Mouse (Mus musculus) megakaryocyte-erythroid progenitor cell, adult 5-6 weeks (primary cell): ENCODE data around the gene Dok4. TPM values are rescaled to one million over a fixed set of nuclear protein-coding genes. Genes with fewer than 3 reads are reported as not detected.

Experiments
- ATAC-seq: replicated peaks from 2 replicates; pipeline ENCODE4 v1.8.0; 2016; ENCODE audit warnings: mild to moderate bottlenecking, inconsistent platforms; ENCODE audit not compliant: severe bottlenecking, poor library complexity, low FRiP score, low TSS enrichment
- total RNA-seq, 2 experiments: library from RNA; stranded (forward) in 1 of 2; stranded (reverse) in 1 of 2; fragments of 200-1000, 215-1000 nt in 1 of 2; fragments of >200 nt in 1 of 2; fragmentation: Nextera tagmentation in 1 of 2; gene quantifications; 2 replicates each; pipeline ENCODE4 v1.2.3; 2014 to 2017

Dok4 gene
- 1.2 TPM in 1 of 2 replicates, not detected in the other for total RNA-seq (2014; fragmentation: Nextera tagmentation)
- 1.6 TPM in 1 of 2 replicates, not detected in the other for total RNA-seq (2017)

- ATAC-seq: peak; percentile 68
Observed at GRCm38 (mm10) chr8:94876197-94876730, at the start of gene Dok4. Gene Dok4, minus strand, starts transcription at chr8:94876330.

- ATAC-seq: no peak
Observed at GRCm38 (mm10) chr8:94923405-94923804, 47.3 kb upstream of the Dok4 start, which contains the start of gene Adgrg5. Gene Adgrg5, plus strand, starts transcription at chr8:94923694.

GRCm38 (mm10) chr8:94922602-94923001, 46.5 kb upstream of the Dok4 start:
- peak; percentile 72 for ATAC-seq

DNA sequence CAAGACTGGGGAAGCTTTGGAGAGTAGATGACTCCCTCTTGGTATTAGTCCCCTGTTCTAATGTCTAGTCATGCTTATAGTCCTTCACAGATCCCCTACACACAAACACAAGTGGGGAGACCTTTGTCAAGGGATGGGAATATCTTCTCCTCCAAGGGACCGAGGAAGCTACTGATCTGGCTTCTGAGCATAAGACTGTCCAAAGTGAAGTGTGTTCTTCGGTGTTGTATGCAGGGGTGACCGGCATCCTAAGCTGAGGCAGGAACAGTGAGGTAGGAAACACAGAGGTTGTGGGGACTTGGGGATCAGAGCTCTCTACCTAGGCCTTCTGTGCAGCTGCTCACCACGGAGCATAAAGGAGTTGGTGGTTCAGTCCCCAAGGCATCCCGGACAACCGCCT, 46.0 kb upstream of the Dok4 start:
- ATAC-seq: no peak

DNA sequence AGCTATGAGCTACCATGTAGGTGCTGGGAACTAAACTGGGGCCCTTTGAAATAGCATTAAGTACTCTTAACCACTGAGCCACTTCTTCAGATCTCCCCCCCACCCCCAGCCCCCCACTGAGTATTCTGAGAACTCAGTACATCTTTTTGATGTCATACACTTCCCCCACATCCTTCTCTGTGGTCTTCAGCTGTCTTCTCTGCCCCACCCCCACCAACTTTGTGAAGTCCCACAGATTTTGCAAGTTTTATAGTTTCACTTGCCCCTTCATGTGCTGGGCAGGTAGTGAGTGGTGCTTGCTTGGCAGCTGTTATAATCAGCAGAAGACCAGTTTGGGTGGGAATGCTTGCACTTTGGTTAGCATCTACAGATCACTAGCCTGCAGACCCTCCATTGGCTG, 43.1 kb upstream of the Dok4 start:
- ATAC-seq: no peak

DNA sequence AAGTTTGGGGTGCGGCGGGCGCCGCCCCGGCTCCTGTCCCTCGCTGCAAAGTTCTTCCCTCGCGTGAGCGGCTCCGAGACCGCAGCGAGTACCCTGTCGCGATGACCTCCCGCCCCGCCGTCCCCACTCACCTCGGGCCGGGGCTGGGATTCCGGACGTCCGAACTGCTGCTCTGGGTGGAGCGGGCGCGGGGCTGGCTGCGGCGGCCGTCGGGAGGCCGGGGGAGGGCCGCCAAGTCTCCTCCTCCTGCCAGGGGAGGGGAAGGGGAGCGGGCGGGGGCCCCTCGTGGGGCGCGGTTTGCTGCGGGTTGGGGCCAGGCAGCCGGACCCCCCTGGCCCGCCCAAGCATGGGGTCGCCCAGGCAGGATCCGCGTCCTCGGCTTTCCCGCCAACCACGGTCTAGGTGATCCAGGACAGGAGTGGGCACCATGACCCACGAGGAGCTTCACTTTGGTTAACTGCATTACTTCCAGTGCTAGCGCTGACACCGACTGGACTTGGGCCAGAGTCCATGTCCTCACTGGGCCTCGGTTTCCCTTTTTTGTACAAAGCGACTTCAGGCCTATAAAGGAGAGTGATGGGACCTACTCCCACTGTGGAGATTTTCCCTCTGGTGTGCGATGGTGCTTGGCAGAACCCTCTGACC, 41.8 kb upstream of the Dok4 start, which contains the start of gene Ccdc102a:
Gene Ccdc102a, minus strand, starts transcription at position 248 of the 645 bp plus-strand sequence.
- ATAC-seq: no peak

DNA sequence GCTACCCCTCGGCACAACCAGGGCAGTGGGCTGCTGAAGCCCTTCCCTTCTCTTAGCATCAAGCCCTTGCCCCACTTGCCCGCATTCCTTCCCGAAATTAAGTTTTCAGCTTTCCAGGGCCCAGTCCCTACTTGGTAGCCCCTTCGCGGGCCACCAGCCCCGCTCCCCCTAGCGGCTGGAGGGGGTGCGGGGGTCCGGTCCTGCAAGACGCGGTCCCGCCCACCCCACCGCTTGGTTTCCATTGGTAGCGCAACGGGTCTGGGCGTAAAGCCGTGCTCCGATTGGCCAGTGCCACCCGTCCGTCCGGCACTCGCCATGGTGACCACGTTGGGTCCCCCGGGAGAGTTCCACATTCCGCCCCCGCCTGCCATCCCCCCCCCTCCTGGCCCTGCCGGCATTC, 41.2 kb upstream of the Dok4 start:
- peak; percentile 70 for ATAC-seq

GRCm38 (mm10) chr8:94916960-94917324, 40.8 kb upstream of the Dok4 start:
- no peak for ATAC-seq

DNA sequence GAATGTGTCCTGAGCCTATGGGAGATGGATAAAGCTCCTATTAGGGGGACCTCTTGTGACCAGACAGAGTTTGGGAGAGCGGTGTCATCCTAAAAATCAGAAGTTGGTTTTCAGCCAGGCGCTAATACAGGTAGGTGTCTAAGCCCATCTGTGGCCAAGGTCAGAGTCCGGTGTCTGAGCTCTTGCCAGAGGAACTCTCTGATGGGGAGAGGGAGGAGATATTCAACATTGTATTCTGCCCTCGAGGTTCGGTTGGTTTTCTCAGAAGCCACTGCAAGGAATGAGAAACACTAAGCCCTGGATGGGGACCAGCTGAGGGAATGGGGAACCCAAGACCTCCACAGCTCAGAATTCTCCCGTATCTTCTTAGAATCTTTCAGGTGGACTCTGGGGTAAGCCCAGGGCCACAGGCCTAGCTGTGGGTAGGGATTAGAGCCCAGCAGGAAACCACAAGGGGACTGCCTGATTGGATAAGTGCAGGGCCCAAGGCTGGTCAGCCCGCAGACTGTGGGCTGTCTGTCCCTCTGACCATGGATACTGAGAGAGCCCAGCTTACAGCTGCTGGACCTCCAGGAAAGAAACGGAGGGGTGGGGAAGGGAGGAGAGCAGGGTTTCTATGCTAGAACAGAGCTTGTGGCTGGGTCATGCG, 40.3 kb upstream of the Dok4 start:
- 0 out of 2 replicates have a peak, but pooled peaks have one; percentile 5 for ATAC-seq

DNA sequence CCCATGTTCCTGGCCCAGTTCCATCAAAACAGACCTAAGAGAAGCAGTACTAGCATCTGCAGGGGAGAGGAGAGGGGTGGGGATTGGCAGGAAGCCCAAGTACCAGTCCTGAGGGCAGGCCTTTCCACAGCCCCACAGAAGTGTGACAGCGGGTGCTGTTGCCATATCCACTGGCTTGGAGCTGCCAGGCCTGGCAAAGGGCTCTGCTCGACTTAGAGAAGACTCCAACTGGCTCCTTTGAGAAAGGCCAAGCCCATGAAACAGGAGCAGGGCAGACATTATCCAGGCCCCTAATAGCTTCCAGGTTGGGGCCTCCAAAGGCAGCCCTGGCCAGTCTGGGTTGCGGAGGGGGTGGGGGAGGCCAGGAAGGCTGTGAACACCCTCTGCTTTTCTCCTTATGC, 38.6 kb upstream of the Dok4 start:
- no peak for ATAC-seq

DNA sequence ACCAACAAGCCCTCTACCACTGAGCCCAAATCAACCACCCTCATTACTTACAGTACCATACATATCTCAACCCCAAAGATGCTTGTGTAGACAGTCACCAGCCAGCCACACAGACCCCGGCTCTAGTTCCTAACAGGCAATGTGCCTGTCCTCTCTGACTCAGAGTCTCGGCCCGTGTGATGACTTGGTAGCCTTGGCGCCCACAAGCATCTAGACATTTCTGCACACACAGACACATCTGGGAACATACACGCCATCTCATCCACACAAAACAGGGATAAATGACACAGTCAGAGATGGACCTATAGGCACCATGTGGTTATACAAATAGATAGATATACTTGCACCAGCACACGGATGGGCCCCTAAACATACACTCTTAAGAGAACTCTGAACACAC, 38.1 kb upstream of the Dok4 start:
- ATAC-seq: no peak

GRCm38 (mm10) chr8:94913061-94913660, 37.0 kb upstream of the Dok4 start:
- no peak for ATAC-seq

DNA sequence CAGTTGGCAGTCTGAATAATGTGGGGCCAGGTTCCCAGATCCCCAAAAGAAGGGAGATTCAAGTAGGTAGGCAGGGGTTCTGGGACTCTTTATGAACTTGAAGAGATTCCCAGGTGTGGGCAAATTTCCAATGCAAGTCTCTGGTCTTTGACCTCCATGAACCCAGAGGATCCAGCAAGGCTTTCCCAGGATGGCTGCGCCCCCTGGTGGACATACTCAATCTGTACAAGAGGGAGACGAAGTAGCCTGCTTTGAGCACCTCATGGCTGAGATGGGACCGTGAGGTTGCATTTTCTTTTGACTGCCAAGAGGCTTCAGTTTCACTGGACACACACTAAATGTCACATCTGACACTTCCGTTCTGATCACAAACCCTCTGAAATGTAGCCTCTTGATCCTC, 32.7 kb upstream of the Dok4 start:
- ATAC-seq: peak; percentile 67

DNA sequence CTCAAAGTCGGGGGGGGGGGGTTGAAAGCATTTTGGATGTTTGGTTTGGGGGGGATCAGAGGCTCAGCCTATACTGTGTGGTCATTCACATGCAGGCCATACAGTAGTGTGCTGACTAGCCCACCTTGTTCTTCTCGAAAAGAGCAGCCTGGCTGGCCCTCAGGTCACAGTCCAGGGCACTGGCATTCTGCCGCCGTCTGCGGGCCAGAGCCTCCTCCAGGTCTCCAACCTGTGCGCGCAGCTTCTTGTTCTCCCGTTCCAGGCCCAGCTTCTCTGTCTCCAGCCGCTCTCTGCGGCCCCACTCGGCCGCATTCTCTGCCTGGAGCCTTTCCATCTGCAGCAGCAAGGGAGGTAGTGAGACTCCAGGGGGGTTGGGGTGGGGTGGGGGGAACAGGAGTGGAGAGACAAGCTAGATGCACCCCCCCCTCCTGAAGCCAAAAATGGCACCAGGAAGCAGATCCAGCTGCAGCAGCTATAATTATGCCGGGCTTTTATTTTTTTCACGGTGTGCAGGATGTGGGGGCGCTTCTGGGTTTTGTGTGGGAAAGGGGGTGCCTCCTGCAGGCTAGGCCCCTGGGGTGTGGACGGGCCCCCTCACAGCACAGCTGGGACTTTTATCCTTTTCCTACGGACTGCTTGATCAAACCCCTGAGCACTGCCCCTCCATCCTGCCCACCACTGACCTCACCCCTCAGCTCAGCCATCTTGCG, 31.6 kb upstream of the Dok4 start:
- no peak for ATAC-seq

DNA sequence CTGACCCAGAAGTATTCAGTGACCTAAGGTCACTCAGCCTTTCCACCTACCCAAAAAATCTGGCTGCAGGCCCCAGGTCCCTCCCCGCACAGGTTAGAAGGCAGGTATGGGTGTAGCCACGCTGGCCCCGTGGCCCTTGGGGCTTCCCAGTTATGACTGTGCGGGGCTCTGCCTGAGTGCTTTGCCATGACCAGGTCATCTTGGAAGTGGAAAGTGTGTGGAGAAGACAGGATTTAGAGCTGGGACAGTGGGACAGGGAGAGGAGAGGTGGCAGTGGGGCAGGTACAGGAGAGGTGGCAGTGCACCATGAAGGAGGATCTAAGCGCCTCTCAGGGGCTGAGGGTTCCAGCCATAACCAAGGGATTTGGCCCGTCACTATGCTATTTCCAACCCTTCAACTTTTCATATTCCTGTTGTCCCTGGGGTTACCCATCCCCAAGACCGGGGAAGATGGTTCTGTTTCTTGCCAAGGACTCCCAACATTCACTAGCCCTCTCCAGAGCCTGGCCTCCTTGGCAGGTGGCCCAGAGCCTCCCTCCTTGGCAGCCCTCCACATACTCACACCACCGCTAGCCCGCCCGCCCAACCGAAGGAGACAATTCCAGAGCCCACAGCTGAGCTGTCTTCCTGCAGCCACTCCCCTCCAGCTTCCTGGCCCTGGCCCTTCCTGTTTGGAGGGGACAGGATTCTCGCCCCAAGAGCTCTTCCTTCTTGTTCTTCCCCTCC, 28.5 kb upstream of the Dok4 start:
- no peak for ATAC-seq

GRCm38 (mm10) chr8:94903709-94904108, 27.6 kb upstream of the Dok4 start:
- ATAC-seq: no peak

DNA sequence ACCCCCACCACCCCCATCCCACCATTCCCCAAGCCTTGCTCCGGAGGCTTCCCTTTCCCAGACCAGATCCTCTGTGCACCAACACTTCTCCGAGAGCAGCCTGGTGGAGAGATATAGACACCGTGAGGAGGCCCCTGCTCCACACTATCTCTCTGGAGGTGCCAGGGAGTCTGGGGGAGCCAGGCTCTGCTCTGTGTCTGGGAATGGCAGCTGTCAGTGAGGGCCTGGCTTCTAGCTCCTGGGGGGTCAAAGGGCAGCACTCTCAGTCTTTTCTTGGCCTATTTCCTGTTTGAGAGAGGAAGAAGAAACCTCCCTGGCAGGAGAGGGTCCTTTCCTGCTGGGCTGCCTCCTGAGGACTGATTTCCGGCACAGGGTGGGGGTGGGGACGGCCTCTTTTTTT, 24.9 kb upstream of the Dok4 start:
- ATAC-seq: no peak

DNA sequence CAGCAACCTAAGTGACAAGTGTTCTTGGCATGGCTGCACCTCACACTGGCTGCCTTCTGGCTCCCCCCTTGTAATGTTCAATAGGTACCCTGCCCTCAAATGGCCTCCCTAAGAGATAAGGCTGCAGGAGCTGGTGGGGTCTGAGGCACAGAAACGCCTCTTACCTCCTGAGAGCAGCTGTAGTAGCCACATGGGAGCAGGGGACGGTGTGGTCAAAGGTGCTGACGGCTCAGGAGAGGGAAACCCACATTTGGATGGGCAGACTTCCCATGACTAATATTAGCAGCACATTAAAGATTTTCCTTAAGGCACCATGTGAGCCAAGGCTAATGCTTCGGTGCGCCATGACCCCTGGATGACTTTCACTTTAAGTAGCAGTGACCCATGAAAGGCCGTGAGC, 24.5 kb upstream of the Dok4 start:
- ATAC-seq: no peak

DNA sequence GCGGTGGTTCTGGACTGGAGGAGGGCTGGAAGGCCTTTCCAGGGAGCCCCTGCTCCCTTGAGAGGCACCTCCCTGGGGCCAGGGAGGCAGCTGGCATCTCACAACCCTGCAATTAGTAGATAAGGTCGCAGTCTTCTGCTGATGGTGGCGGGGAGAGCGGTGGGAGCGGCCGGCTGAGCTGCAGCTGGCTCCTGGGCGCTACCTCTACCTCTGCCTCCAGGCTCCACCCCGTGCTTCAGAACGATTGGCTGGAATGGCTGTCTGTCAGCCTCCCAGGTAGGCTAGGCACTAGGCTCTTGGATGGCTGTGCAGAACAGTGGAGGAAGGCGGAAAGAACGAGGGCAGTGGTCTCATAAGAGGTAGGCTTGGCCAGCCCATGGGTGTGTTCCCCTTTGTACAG, 23.1 kb upstream of the Dok4 start:
- peak; percentile 98 for ATAC-seq
